Mouse (Mus musculus): ENCODE measurements around the gene Patz1. TPM values are rescaled to one million over a fixed set of nuclear protein-coding genes. Genes with fewer than 3 reads are reported as not detected.

Gene Patz1
- polyA plus RNA-seq, 1 experiment = 4.9 TPM

- Histone ChIP-seq H3K27ac (ENCODE audit: control insufficient read depth, insufficient read depth, low read depth, low read length) (no peak overlapping the region), H3K4me1 (ENCODE audit: control insufficient read depth, insufficient read depth, low read length) (0 out of 2 replicates have a peak, but pooled peaks cover under 1% of the 10 kb centered on the region), H3K36me3 (ENCODE audit: control insufficient read depth, insufficient read depth, low read length) (no peaks in the 10 kb centered on the region), H3K4me3 (ENCODE audit: control insufficient read depth, low read depth, low read length) (no peak overlapping the region), H3K27me3 (ENCODE audit: control insufficient read depth, insufficient read depth, low read length) (no peaks in the 10 kb centered on the region)
- TF ChIP-seq POLR2A (IDR thresholded peaks at IDR 0.05; ENCODE audit: control insufficient read depth, low read depth, low read length) (no peak), CTCF (IDR thresholded peaks at IDR 0.05; ENCODE audit: control insufficient read depth, insufficient read depth, insufficient replicate concordance, low read depth, low read length) (no peak)
Measured at GRCm38 (mm10) chr11:3347835-3348195, 59.1 kb downstream of the Patz1 start.

GRCm38 (mm10) chr11:3348576-3349342 is 60.1 kb downstream of the Patz1 start:
- no peak overlapping the region for H3K4me3 ChIP-seq (ENCODE audit: control insufficient read depth, low read depth, low read length)
- 0 out of 2 replicates have a peak, but pooled peaks cover 2% of the 10 kb centered on the region for H3K4me1 ChIP-seq (ENCODE audit: control insufficient read depth, insufficient read depth, low read length)
- no peaks in the 10 kb centered on the region for H3K27me3 ChIP-seq (ENCODE audit: control insufficient read depth, insufficient read depth, low read length)
- no peak overlapping the region for H3K27ac ChIP-seq (ENCODE audit: control insufficient read depth, insufficient read depth, low read depth, low read length)
- TF ChIP-seq CTCF (IDR thresholded peaks at IDR 0.05; ENCODE audit: control insufficient read depth, insufficient read depth, insufficient replicate concordance, low read depth, low read length) = no peak
- no peak for TF ChIP-seq POLR2A (IDR thresholded peaks at IDR 0.05; ENCODE audit: control insufficient read depth, low read depth, low read length)
- H3K36me3 ChIP-seq (ENCODE audit: control insufficient read depth, insufficient read depth, low read length) = no peaks in the 10 kb centered on the region

- no peaks in the 10 kb centered on the region for H3K27me3 ChIP-seq (ENCODE audit: control insufficient read depth, insufficient read depth, low read length)
- no peak overlapping the region for H3K27ac ChIP-seq (ENCODE audit: control insufficient read depth, insufficient read depth, low read depth, low read length)
- no peaks in the 10 kb centered on the region for H3K36me3 ChIP-seq (ENCODE audit: control insufficient read depth, insufficient read depth, low read length)
- TF ChIP-seq CTCF (IDR thresholded peaks at IDR 0.05; ENCODE audit: control insufficient read depth, insufficient read depth, insufficient replicate concordance, low read depth, low read length) = no peak
- no peak overlapping the region for H3K4me3 ChIP-seq (ENCODE audit: control insufficient read depth, low read depth, low read length)
- 0 out of 2 replicates have a peak, but pooled peaks cover 2% of the 10 kb centered on the region for H3K4me1 ChIP-seq (ENCODE audit: control insufficient read depth, insufficient read depth, low read length)
Measured at GRCm38 (mm10) chr11:3349343-3349695, 60.6 kb downstream of the Patz1 start.

GRCm38 (mm10) chr11:3352131-3352530 is 63.5 kb downstream of the Patz1 start:
- H3K4me3 ChIP-seq (ENCODE audit: control insufficient read depth, low read depth, low read length) = no peak overlapping the region
- TF ChIP-seq CTCF (IDR thresholded peaks at IDR 0.05; ENCODE audit: control insufficient read depth, insufficient read depth, insufficient replicate concordance, low read depth, low read length) = no peak
- no peak for TF ChIP-seq POLR2A (IDR thresholded peaks at IDR 0.05; ENCODE audit: control insufficient read depth, low read depth, low read length)
- H3K27ac ChIP-seq (ENCODE audit: control insufficient read depth, insufficient read depth, low read depth, low read length) = no peak overlapping the region
- no peaks in the 10 kb centered on the region for H3K36me3 ChIP-seq (ENCODE audit: control insufficient read depth, insufficient read depth, low read length)
- H3K27me3 ChIP-seq (ENCODE audit: control insufficient read depth, insufficient read depth, low read length) = no peaks in the 10 kb centered on the region
- 0 out of 2 replicates have a peak, but pooled peaks cover 2% of the 10 kb centered on the region for H3K4me1 ChIP-seq (ENCODE audit: control insufficient read depth, insufficient read depth, low read length)

DNA sequence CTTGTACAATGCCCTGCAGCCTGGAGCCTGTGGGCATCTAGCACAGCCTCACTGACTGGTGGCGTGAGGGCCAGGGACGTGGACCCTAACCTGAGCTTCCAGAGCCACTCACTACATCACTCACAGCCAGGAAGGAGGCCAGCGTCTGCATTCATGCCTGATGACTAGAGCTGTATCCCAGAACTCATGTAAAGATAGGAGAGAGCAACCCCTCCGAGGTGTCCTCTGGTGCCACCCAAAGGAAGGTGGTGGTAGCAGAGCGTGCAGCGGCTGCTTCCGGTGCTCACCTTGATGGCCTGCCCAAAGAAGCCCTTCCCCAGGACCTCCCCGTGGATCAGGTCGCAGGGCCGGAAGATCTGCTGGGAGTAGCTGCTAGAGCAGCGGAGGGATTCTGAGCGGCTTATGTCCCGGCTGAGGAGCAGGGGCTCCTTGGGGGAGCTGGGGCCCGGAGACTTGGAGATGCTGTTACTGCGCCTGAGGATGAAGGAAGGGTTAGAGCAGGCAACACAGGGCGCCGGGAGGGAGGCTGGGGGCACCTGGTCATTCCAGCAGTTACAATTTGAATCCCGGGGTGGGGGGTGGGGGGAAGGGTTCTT is 64.4 kb downstream of the Patz1 start:
- Histone ChIP-seq H3K36me3 (ENCODE audit: control insufficient read depth, insufficient read depth, low read length) (no peaks in the 10 kb centered on the region), H3K4me1 (ENCODE audit: control insufficient read depth, insufficient read depth, low read length) (0 out of 2 replicates have a peak, but pooled peaks cover 2% of the 10 kb centered on the region), H3K4me3 (ENCODE audit: control insufficient read depth, low read depth, low read length) (no peak overlapping the region), H3K27me3 (ENCODE audit: control insufficient read depth, insufficient read depth, low read length) (no peaks in the 10 kb centered on the region), H3K27ac (ENCODE audit: control insufficient read depth, insufficient read depth, low read depth, low read length) (no peak overlapping the region)
- TF ChIP-seq POLR2A (IDR thresholded peaks at IDR 0.05; ENCODE audit: control insufficient read depth, low read depth, low read length) = no peak
- TF ChIP-seq CTCF (IDR thresholded peaks at IDR 0.05; ENCODE audit: control insufficient read depth, insufficient read depth, insufficient replicate concordance, low read depth, low read length) = no peak

Other genes with a start within 250 kb of the Patz1 start
- 17.9 and 24.3 TPM in 2 replicates for gene Sfi1, start 95.4 kb upstream of the Patz1 start, polyA plus RNA-seq (2012; rRNA removed)
- gene Eif4enif1, start 86.5 kb upstream of the Patz1 start, polyA plus RNA-seq (2012; rRNA removed) = 34.8 and 36.6 TPM in 2 replicates
- gene Drg1, start 22.5 kb upstream of the Patz1 start, polyA plus RNA-seq (2012; rRNA removed) = 64.4 and 74.6 TPM in 2 replicates
- 146 and 160 TPM in 2 replicates for gene Pik3ip1, start 41.5 kb downstream of the Patz1 start, polyA plus RNA-seq (2012; rRNA removed)
- 48.6 and 53.3 TPM in 2 replicates for gene Limk2, start 120.3 kb downstream of the Patz1 start, polyA plus RNA-seq (2012; rRNA removed)
- gene Rnf185, start 163.5 kb downstream of the Patz1 start, polyA plus RNA-seq (2012; rRNA removed) = 40.7 and 46.2 TPM in 2 replicates
- 2.6 and 2.8 TPM in 2 replicates for gene Pla2g3, start 199.4 kb downstream of the Patz1 start, polyA plus RNA-seq (2012; rRNA removed)
- gene Inpp5j, start 215.9 kb downstream of the Patz1 start, polyA plus RNA-seq (2012; rRNA removed) = 3.8 and 4.7 TPM in 2 replicates
- gene Selenom, start 225.8 kb downstream of the Patz1 start, polyA plus RNA-seq (2012; rRNA removed) = 13.8 and 19.2 TPM in 2 replicates